Mouse (Mus musculus): ENCODE measurements at regions not wholly inside any gene's neighbourhood (a gene's known extent, or its start where the extent isn't known, plus 50 kb on each side); places are given as distances from the start of the nearest gene placed in this dataset.
"Not testable (repeated sequence)": the region's sequence is repeated elsewhere in the genome, so short reads cannot be mapped to it uniquely, and the experiment has no call there.

GRCm38 (mm10) chr3:21997387-21997786, 79.1 kb upstream of the Tbl1xr1 start:
- in situ Hi-C loops (cut with MseI, MboI) = no loop called here

- in situ Hi-C loops (cut with MseI, MboI) = no loop called here
Measured at GRCm38 (mm10) chr3:22005456-22005855, 71.0 kb upstream of the Tbl1xr1 start.

- in situ Hi-C loops (cut with MseI, MboI) = no loop called here
Measured at GRCm38 (mm10) chr3:22006113-22006512, 70.3 kb upstream of the Tbl1xr1 start.

- in situ Hi-C loops (cut with MseI, MboI) = no loop called here
Measured at GRCm38 (mm10) chr3:22006651-22007050, 69.8 kb upstream of the Tbl1xr1 start.

GRCm38 (mm10) chr3:22007736-22008135, 68.7 kb upstream of the Tbl1xr1 start:
- in situ Hi-C loops (cut with MseI, MboI) = no loop called here

- in situ Hi-C loops (cut with MseI, MboI) = no loop called here
Measured at GRCm38 (mm10) chr3:22008432-22008831, 68.0 kb upstream of the Tbl1xr1 start.

GRCm38 (mm10) chr3:22009898-22010699, 66.4 kb upstream of the Tbl1xr1 start:
- in situ Hi-C loops (cut with MseI, MboI) = no loop called here

- in situ Hi-C loops (cut with MseI, MboI) = not testable (repeated sequence)
Measured at GRCm38 (mm10) chr3:22010700-22010991, 65.8 kb upstream of the Tbl1xr1 start.

GRCm38 (mm10) chr3:22021360-22021935, 55.0 kb upstream of the Tbl1xr1 start:
- in situ Hi-C loops (cut with MseI, MboI) = no loop called here

GRCm38 (mm10) chr3:22022418-22022817, 54.0 kb upstream of the Tbl1xr1 start:
- in situ Hi-C loops (cut with MseI, MboI) = no loop called here

GRCm38 (mm10) chr3:22023049-22023448, 53.4 kb upstream of the Tbl1xr1 start:
- in situ Hi-C loops (cut with MseI, MboI) = no loop called here

- in situ Hi-C loops (cut with MseI, MboI) = no loop called here
Measured at GRCm38 (mm10) chr3:22023551-22023950, 52.9 kb upstream of the Tbl1xr1 start.

GRCm38 (mm10) chr3:22024200-22024599, 52.3 kb upstream of the Tbl1xr1 start:
- in situ Hi-C loops (cut with MseI, MboI) = no loop called here

- in situ Hi-C loops (cut with MseI, MboI) = no loop called here
Measured at GRCm38 (mm10) chr3:22025119-22025518, 51.3 kb upstream of the Tbl1xr1 start.

- in situ Hi-C loops (cut with MseI, MboI) = no loop called here
Measured at GRCm38 (mm10) chr3:22025615-22026014, 50.8 kb upstream of the Tbl1xr1 start.

Measured in mouse trophoblast stem cell (cell line).